Mouse (Mus musculus) liver, embryonic 14.5 days (tissue): ENCODE results near the gene Traf2.

ENCODE experiments used
- CTCF ChIP-seq: IDR thresholded peaks from 2 replicates; pipeline ENCODE4 v1.5.1; 2016; ENCODE audit warnings: antibody characterized with exemption, low read depth, control low read depth
- EP300 ChIP-seq: IDR thresholded peaks from 2 replicates; pipeline ENCODE4 v1.6.1; 2016; ENCODE audit warnings: antibody characterized with exemption, low read depth

- TF ChIP-seq CTCF (no peak), EP300 (no peak)
These were observed 48.7 kb downstream of the Traf2 start for GRCm38 (mm10) chr2:25497846-25498575.
